Mouse (Mus musculus): ENCODE data around the gene Fhod1. TPM values are rescaled to one million over a fixed set of nuclear protein-coding genes. Genes with fewer than 3 reads are reported as not detected.

The Fhod1 gene
- polyA plus RNA-seq, 1 experiment from 2014 or later = 0.49 TPM

DNA sequence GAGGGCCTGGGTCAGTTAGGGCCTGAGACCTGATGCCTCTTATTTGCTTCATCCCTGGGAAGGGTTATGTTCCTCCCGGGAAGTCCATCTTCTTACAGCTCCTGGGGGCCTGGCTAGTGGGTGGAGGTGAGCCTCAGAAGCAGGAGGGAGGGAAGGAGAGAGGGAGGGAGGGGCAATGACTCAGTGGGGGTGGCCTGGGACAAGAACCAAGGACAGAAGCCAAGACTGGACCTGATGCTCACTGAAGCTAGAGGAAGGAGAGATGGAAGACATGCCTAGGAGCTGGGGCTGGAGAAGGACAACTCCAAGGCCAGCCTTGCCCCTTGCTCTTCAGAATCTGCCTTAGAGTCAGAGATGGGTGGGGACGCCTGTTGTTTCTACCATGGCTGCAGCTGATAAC is 25.3 kb upstream of the Fhod1 start, which contains the start of gene Plekhg4:
Gene Plekhg4 (plus strand): TSS at position 243 of the 400 bp plus-strand sequence.
- WGBS = 64% methylated on average over 2 of the region's 2 CpGs
- Histone ChIP-seq H3K36me3 (ENCODE audit: control insufficient read depth, insufficient read depth, low read length) (0 out of 2 replicates have a peak, but pooled peaks cover 4% of the 10 kb centered on the region), H3K4me1 (ENCODE audit: control insufficient read depth, insufficient read depth, low read length) (peaks cover 6% of the 10 kb centered on the region; the same call in 1 of the 2 replicates), H3K4me3 (ENCODE audit: low read depth, low read length) (no peak within 1 kb of the TSS), H3K27ac (ENCODE audit: low read length) (no peak within 1 kb of the TSS), H3K9ac (ENCODE audit: low read depth, low read length) (no peak within 1 kb of the TSS), H3K9me3 (replicated peaks; ENCODE audit: control insufficient read depth, low read length, poor library complexity, severe bottlenecking) (peaks cover 3% of the 10 kb centered on the region), H3K27me3 (ENCODE audit: control insufficient read depth, insufficient read depth, low read depth, low read length) (no peaks in the 10 kb centered on the region), H3K4me2 (ENCODE audit: low read length) (no peak within 1 kb of the TSS)
- no peak for ATAC-seq

DNA sequence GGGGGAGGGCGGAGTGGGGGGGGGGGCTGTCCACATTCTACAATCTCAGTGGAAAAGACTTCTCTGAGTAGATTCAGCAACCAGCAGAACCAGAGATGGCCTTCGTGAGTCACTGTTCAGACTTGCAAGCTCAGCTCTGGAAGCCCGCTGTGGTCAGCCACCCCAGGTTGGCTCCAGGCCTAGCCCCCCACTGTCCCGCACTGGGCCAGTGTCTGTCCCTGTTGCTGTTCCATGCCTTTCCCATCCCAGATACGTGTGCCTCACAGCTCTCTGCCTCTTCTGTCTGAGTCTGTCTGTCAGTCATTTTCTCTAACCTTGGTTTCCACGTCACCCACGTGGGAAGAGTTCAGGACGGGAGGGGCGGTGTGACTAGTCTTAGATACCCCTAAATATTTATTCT is 24.7 kb upstream of the Fhod1 start:
- Histone ChIP-seq H3K4me2 (ENCODE audit: low read length) (no peak overlapping the region), H3K27me3 (ENCODE audit: control insufficient read depth, insufficient read depth, low read depth, low read length) (no peaks in the 10 kb centered on the region), H3K4me1 (ENCODE audit: control insufficient read depth, insufficient read depth, low read length) (peaks cover 6% of the 10 kb centered on the region; the same call in 1 of the 2 replicates), H3K27ac (ENCODE audit: low read length) (no peak overlapping the region), H3K4me3 (ENCODE audit: low read depth, low read length) (no peak overlapping the region), H3K36me3 (ENCODE audit: control insufficient read depth, insufficient read depth, low read length) (0 out of 2 replicates have a peak, but pooled peaks cover 4% of the 10 kb centered on the region), H3K9ac (ENCODE audit: low read depth, low read length) (no peak overlapping the region), H3K9me3 (replicated peaks; ENCODE audit: control insufficient read depth, low read length, poor library complexity, severe bottlenecking) (peaks cover 3% of the 10 kb centered on the region)
- ATAC-seq = no peak
- 84% methylated on average over 9 of the region's 9 CpGs for WGBS

DNA sequence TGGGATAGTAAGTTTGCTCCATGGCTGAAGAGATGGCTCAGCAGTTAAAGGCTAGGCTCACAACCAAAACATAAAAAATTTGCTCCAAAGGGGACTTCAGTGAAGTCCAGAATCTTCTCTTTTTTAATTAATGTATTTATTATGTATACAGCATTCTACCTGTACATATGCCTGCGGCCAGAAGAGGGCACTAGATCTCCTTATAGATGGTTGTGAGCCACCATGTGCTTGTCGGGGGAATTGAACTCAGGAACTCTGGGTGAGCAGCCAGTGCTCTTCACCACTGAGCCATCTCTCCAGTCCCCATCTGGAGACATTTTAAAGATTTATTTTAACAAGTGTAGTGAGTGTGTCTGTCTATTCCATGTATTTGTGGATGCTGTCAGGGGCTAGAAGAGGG is 19.4 kb upstream of the Fhod1 start:
- ATAC-seq = no peak
- H3K4me1 ChIP-seq (ENCODE audit: control insufficient read depth, insufficient read depth, low read length) = no peaks in the 10 kb centered on the region
- WGBS = 72% methylated on average over 2 of the region's 2 CpGs
- no peaks in the 10 kb centered on the region for H3K27me3 ChIP-seq (ENCODE audit: control insufficient read depth, insufficient read depth, low read depth, low read length)
- no peaks in the 10 kb centered on the region for H3K9me3 ChIP-seq (replicated peaks; ENCODE audit: control insufficient read depth, low read length, poor library complexity, severe bottlenecking)
- no peak overlapping the region for H3K4me2 ChIP-seq (ENCODE audit: low read length)
- H3K27ac ChIP-seq (ENCODE audit: low read length) = no peak overlapping the region
- H3K36me3 ChIP-seq (ENCODE audit: control insufficient read depth, insufficient read depth, low read length) = peaks cover 20% of the 10 kb centered on the region; the same call in 1 of the 2 replicates
- no peak overlapping the region for H3K4me3 ChIP-seq (ENCODE audit: low read depth, low read length)
- no peak overlapping the region for H3K9ac ChIP-seq (ENCODE audit: low read depth, low read length)

DNA sequence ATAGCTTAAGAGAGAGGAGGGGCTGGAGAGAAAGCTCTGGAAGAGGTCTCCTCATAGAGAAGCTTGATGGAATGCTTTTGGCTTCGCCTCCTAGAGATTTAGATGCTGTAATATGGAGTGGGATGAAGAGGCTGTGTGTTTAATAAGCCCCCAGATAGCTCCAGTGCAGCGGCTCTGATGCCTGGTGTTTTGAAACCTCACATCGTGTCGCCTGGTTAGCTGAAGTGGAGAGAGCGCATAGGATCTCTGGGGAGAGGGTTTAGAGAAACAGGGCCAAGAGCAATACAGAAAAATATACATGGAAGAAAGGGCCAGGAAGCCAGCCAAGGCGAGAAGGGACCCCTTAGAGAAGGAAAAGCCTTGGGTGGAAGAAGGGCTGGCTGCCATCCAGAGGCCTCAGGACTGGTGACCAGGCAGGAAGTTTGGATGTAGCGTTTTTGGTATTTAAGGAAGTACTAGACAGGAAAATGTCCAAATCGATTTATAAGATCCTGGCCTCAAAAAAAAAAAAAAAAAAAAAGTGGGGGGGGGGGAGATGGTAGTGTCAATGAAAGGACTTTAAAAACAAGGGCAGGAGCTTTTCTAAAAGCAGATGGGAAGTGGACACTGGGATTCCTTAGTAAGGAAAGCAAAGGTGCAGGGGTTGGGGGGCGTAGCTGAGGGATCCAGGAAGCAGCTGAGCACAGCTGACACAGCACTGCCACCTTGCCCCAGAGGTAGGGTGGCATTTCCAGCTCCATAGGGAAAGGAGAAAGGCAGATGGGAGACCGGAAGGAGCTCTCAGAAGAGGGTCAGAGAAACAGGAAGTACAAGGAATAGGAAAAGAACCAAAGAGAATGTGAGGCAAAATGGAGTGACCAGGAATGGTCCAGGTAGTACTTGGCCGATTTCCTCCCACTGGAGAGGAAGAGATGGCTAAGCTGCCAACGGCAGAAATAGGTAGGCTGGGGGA is 14.3 kb upstream of the Fhod1 start:
- H3K4me1 ChIP-seq (ENCODE audit: control insufficient read depth, insufficient read depth, low read length) = no peaks in the 10 kb centered on the region
- H3K4me3 ChIP-seq (ENCODE audit: low read depth, low read length) = no peak overlapping the region
- no peaks in the 10 kb centered on the region for H3K9me3 ChIP-seq (replicated peaks; ENCODE audit: control insufficient read depth, low read length, poor library complexity, severe bottlenecking)
- no peak overlapping the region for H3K4me2 ChIP-seq (ENCODE audit: low read length)
- no peak for ATAC-seq
- no peaks in the 10 kb centered on the region for H3K27me3 ChIP-seq (ENCODE audit: control insufficient read depth, insufficient read depth, low read depth, low read length)
- H3K9ac ChIP-seq (ENCODE audit: low read depth, low read length) = no peak overlapping the region
- 0 out of 2 replicates have a peak overlapping the region, but pooled peaks have one; percentile 14 for H3K27ac ChIP-seq (ENCODE audit: low read length)
- H3K36me3 ChIP-seq (ENCODE audit: control insufficient read depth, insufficient read depth, low read length) = peaks cover 18% of the 10 kb centered on the region
- 74% methylated on average over 12 of the region's 12 CpGs for WGBS

DNA sequence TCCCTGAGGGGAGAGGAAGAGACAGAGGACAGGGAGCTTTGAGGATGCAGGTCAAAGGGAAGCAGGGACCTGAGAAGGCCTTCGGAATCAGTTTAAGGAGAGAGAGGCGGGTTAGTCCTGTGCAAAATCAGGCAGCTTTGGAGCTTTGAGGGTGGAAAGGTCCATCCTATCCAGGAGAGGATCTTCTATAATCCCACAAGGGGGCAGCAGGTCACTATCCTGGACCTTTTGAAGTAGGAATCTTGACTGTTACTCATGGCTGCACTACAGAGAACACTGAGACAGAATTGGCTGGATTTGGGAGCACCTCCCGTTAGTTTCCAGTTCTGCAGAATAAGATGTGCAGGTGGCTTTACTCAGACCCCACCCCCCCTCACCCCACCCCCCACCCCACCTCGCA is 11.9 kb upstream of the Fhod1 start:
- H3K4me2 ChIP-seq (ENCODE audit: low read length) = no peak overlapping the region
- H3K4me3 ChIP-seq (ENCODE audit: low read depth, low read length) = no peak overlapping the region
- H3K4me1 ChIP-seq (ENCODE audit: control insufficient read depth, insufficient read depth, low read length) = no peaks in the 10 kb centered on the region
- peak; percentile 46; the same call in 1 of the 2 replicates for ATAC-seq
- WGBS = 46% methylated on average over 4 of the region's 4 CpGs
- H3K9me3 ChIP-seq (replicated peaks; ENCODE audit: control insufficient read depth, low read length, poor library complexity, severe bottlenecking) = no peaks in the 10 kb centered on the region
- H3K9ac ChIP-seq (ENCODE audit: low read depth, low read length) = no peak overlapping the region
- H3K27me3 ChIP-seq (ENCODE audit: control insufficient read depth, insufficient read depth, low read depth, low read length) = no peaks in the 10 kb centered on the region
- no peak overlapping the region for H3K27ac ChIP-seq (ENCODE audit: low read length)
- peaks cover 21% of the 10 kb centered on the region for H3K36me3 ChIP-seq (ENCODE audit: control insufficient read depth, insufficient read depth, low read length)

DNA sequence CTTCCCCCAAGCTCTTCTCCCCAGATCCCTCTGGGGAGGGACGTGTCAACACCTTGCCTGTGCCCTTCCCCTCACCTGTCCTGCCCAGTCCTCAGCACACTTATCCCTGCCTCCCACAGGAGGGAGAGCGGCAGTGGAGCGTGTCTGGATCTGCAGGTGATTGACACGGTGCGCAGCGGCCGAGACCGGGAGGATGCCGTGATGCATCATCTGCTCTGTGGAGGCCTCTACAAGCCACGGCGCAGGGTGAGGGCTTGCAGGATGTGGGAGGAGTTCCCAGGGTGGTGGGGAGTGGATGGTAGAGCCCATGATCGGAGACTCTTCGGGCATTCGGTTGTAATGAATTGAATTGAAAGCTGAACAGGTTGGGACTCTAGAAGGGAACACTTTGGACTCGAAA is 11.5 kb upstream of the Fhod1 start:
- H3K9me3 ChIP-seq (replicated peaks; ENCODE audit: control insufficient read depth, low read length, poor library complexity, severe bottlenecking) = no peaks in the 10 kb centered on the region
- H3K27me3 ChIP-seq (ENCODE audit: control insufficient read depth, insufficient read depth, low read depth, low read length) = no peaks in the 10 kb centered on the region
- H3K36me3 ChIP-seq (ENCODE audit: control insufficient read depth, insufficient read depth, low read length) = peaks cover 17% of the 10 kb centered on the region
- no peaks in the 10 kb centered on the region for H3K4me1 ChIP-seq (ENCODE audit: control insufficient read depth, insufficient read depth, low read length)
- 64% methylated on average over 15 of the region's 15 CpGs for WGBS
- no peak overlapping the region for H3K9ac ChIP-seq (ENCODE audit: low read depth, low read length)
- no peak overlapping the region for H3K4me3 ChIP-seq (ENCODE audit: low read depth, low read length)
- H3K27ac ChIP-seq (ENCODE audit: low read length) = no peak overlapping the region
- no peak overlapping the region for H3K4me2 ChIP-seq (ENCODE audit: low read length)
- peak; percentile 44; the same call in 1 of the 2 replicates for ATAC-seq

DNA sequence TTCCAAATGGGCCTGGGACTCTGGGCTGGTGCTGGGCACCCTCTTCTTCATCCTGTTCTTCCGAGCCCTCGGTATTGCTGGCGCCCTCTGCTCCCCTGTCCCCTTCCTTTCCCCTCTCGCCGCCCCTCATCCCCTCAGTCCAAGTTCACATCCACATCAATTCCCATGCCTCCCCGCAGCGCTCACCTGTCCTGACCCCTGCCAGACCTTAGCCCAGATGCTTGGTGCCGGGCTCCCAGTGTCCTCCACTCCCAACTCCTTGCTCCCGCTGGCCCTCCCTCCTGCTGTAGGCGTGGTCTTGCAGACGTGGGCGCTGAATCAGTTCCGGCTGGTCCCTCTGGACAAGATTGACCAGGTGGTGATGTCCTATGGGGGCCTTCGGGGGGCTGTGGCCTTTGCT is 8.9 kb upstream of the Fhod1 start:
- Histone ChIP-seq H3K4me3 (ENCODE audit: low read depth, low read length) (no peak overlapping the region), H3K9me3 (replicated peaks; ENCODE audit: control insufficient read depth, low read length, poor library complexity, severe bottlenecking) (no peaks in the 10 kb centered on the region), H3K4me1 (ENCODE audit: control insufficient read depth, insufficient read depth, low read length) (no peaks in the 10 kb centered on the region), H3K27ac (ENCODE audit: low read length) (no peak overlapping the region), H3K36me3 (ENCODE audit: control insufficient read depth, insufficient read depth, low read length) (peaks cover 11% of the 10 kb centered on the region; the same call in 1 of the 2 replicates), H3K4me2 (ENCODE audit: low read length) (no peak overlapping the region), H3K9ac (ENCODE audit: low read depth, low read length) (no peak overlapping the region), H3K27me3 (ENCODE audit: control insufficient read depth, insufficient read depth, low read depth, low read length) (no peaks in the 10 kb centered on the region)
- no peak for ATAC-seq
- WGBS = 88% methylated on average over 14 of the region's 14 CpGs

DNA sequence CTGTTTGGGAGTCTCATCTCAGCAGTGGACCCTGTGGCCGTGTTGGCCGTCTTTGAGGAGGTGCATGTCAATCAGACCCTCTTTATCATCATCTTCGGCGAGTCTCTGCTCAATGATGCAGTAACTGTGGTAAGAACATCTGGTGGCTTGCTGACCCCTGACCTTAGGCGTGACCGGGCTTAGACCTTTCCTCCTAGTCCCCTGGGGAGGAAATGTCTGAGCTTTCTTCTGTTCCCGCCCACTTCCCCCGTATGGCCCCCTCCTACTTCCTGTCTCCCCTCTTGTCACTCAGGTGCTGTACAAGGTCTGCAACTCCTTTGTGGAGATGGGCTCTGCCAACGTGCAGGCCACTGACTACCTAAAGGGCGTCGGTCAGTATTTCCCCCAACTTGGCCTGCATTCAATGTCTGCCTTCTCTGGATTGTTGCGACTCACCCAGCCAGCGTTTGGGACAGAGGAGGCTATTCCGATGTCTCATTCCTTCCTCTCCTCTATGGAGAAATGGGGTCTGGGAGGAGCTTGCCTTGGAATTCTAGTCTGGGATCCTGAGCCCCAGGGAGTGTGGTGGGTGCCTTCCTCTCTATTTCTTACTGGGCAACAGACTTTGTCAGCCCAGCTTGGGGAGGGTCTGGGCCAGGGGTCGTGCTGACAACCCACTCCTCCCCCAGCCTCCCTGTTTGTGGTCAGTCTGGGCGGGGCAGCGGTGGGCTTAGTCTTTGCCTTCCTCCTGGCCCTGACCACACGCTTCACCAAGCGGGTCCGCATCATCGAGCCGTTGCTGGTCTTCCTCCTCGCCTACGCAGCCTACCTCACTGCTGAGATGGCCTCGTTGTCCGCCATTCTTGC is 7.6 kb upstream of the Fhod1 start:
- H3K36me3 ChIP-seq (ENCODE audit: control insufficient read depth, insufficient read depth, low read length) = peaks cover 11% of the 10 kb centered on the region; the same call in 1 of the 2 replicates
- H3K4me2 ChIP-seq (ENCODE audit: low read length) = no peak overlapping the region
- WGBS = 66% methylated on average over 26 of the region's 26 CpGs
- H3K27ac ChIP-seq (ENCODE audit: low read length) = no peak overlapping the region
- no peak overlapping the region for H3K9ac ChIP-seq (ENCODE audit: low read depth, low read length)
- H3K4me3 ChIP-seq (ENCODE audit: low read depth, low read length) = no peak overlapping the region
- H3K4me1 ChIP-seq (ENCODE audit: control insufficient read depth, insufficient read depth, low read length) = peaks cover 6% of the 10 kb centered on the region; the same call in 1 of the 2 replicates
- H3K27me3 ChIP-seq (ENCODE audit: control insufficient read depth, insufficient read depth, low read depth, low read length) = no peaks in the 10 kb centered on the region
- ATAC-seq = no peak
- no peaks in the 10 kb centered on the region for H3K9me3 ChIP-seq (replicated peaks; ENCODE audit: control insufficient read depth, low read length, poor library complexity, severe bottlenecking)
